Mouse (Mus musculus): ENCODE data around the gene Il1rl1. TPM values are rescaled to one million over a fixed set of nuclear protein-coding genes. Genes with fewer than 3 reads are reported as not detected.

Gene Il1rl1
- total RNA-seq, 1 experiment, result not detected

DNA sequence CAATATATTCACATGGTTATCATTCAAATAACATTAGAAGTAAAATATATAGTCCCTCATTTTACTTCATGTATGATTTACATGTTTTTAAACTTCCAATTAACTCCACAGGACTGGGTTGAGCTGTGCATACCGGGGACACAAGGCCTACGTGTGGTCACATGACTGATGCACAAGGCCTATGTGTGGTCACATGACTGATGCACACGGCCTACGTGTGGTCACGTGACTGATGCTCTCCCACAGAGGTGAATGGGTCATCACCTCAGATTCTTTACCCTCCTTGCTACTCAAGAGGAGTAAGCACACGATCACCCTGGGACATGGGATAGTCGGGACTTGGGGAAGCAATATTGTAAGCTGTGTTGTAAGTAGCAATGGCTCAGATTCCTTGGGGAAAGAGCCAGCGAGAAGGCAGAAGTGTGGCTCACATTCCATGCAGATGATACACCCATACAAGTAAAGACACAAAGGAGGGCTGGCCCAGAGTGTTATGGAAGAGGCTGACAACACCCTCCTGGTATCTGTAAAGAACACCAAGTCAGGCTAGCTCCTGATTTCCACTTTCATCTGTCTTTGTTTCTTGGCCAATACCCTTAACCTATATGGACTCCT, 44.3 kb upstream of the Il1rl1 start:
- Histone ChIP-seq H3K9ac (ENCODE audit: insufficient read depth, low read depth, low read length, poor library complexity, severe bottlenecking) (no peak overlapping the region), H3K27ac (ENCODE audit: insufficient read depth, low read depth, low read length, poor library complexity, severe bottlenecking) (no peak overlapping the region), H3K9me3 (ENCODE audit: control insufficient read depth, insufficient read depth, low read depth, low read length) (no peaks in the 10 kb centered on the region), H3K4me1 (ENCODE audit: control insufficient read depth in 2 of 2, insufficient read depth in 2 of 2, low read length in 2 of 2, poor library complexity in 1 of 2) (no peaks in the 10 kb centered on the region), H3K36me3 (ENCODE audit: control insufficient read depth, insufficient read depth, low read length, poor library complexity, severe bottlenecking) (no peaks in the 10 kb centered on the region), H3K4me3 (ENCODE audit: insufficient read depth in 1 of 2, low read depth in 1 of 2, low read length in 2 of 2, poor library complexity in 1 of 2, severe bottlenecking in 1 of 2) (no peak overlapping the region)
- no peak for DNase-seq (ENCODE audit: low read depth, low spot score)
- in situ Hi-C loops (cut with MboI; ENCODE audit: low sequenced_read_pairs in 2 of 2, unreplicated experiment in 2 of 2), result no loop called here
- TF ChIP-seq MAFK (IDR thresholded peaks at IDR 0.05; ENCODE audit: insufficient read depth, low read depth, low read length) (no peak), ZC3H11A (IDR thresholded peaks at IDR 0.05; ENCODE audit: borderline replicate concordance, low read depth, low read length) (no peak), ZNF384 (IDR thresholded peaks at IDR 0.05; ENCODE audit: low read depth, low read length) (no peak), CHD2 (IDR thresholded peaks at IDR 0.05; ENCODE audit: low read depth, low read length) (no peak), HCFC1 (IDR thresholded peaks at IDR 0.05; ENCODE audit: borderline replicate concordance, insufficient read depth, low read length) (no peak)

DNA sequence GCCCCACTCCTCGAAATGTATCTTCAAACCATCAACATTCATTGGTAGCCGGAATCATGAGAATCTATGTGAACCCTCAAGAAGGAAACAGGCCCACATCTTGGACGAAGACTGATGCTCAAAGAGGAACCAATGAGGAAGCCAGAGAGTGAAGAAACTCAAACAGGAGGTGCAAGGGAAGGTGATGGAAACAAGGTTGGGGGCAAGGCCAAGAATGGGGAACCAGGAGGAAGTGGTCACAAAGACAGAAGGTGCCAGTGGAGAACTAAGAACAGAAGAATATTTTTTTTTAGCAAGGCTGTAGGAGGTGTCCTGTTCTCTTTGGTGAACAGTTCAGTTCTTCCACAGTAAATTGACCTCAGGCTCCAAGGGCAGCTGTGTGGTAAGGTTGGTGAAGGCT, 38.0 kb upstream of the Il1rl1 start:
- H3K4me3 ChIP-seq (ENCODE audit: insufficient read depth in 1 of 2, low read depth in 1 of 2, low read length in 2 of 2, poor library complexity in 1 of 2, severe bottlenecking in 1 of 2), result no peak overlapping the region
- no peak overlapping the region for H3K27ac ChIP-seq (ENCODE audit: insufficient read depth, low read depth, low read length, poor library complexity, severe bottlenecking)
- no peaks in the 10 kb centered on the region for H3K36me3 ChIP-seq (ENCODE audit: control insufficient read depth, insufficient read depth, low read length, poor library complexity, severe bottlenecking)
- no peak for TF ChIP-seq ZC3H11A (IDR thresholded peaks at IDR 0.05; ENCODE audit: borderline replicate concordance, low read depth, low read length)
- no peak for TF ChIP-seq HCFC1 (IDR thresholded peaks at IDR 0.05; ENCODE audit: borderline replicate concordance, insufficient read depth, low read length)
- no peak for TF ChIP-seq MAFK (IDR thresholded peaks at IDR 0.05; ENCODE audit: insufficient read depth, low read depth, low read length)
- no peak for TF ChIP-seq CHD2 (IDR thresholded peaks at IDR 0.05; ENCODE audit: low read depth, low read length)
- TF ChIP-seq ZNF384 (IDR thresholded peaks at IDR 0.05; ENCODE audit: low read depth, low read length), result no peak
- H3K9ac ChIP-seq (ENCODE audit: insufficient read depth, low read depth, low read length, poor library complexity, severe bottlenecking), result no peak overlapping the region
- in situ Hi-C loops (cut with MboI; ENCODE audit: low sequenced_read_pairs in 2 of 2, unreplicated experiment in 2 of 2), result no loop called here
- DNase-seq (ENCODE audit: low read depth, low spot score), result no peak
- H3K4me1 ChIP-seq (ENCODE audit: control insufficient read depth in 2 of 2, insufficient read depth in 2 of 2, low read length in 2 of 2, poor library complexity in 1 of 2), result no peaks in the 10 kb centered on the region
- H3K9me3 ChIP-seq (ENCODE audit: control insufficient read depth, insufficient read depth, low read depth, low read length), result no peaks in the 10 kb centered on the region

DNA sequence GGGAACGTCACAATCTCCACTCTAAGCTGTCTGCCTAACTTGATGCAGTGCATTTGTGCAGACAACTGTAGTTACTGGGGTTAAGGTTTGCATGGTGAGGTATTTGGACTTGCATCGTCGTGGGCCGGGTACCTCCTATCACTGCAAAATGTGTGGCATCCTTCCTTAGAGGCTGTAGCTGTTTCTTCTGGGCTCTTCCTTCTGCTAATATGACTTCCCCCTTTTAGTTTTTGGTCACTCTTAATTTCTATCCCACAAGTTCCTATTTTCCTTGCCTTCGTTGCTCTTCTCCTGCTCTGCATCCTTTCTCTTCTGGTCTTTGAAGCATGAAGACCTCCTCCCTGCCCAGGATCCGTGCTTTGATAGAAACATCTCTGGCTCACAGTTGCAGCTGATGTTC, 36.8 kb upstream of the Il1rl1 start:
- Histone ChIP-seq H3K4me3 (ENCODE audit: insufficient read depth in 1 of 2, low read depth in 1 of 2, low read length in 2 of 2, poor library complexity in 1 of 2, severe bottlenecking in 1 of 2) (no peak overlapping the region), H3K36me3 (ENCODE audit: control insufficient read depth, insufficient read depth, low read length, poor library complexity, severe bottlenecking) (no peaks in the 10 kb centered on the region), H3K9me3 (ENCODE audit: control insufficient read depth, insufficient read depth, low read depth, low read length) (no peaks in the 10 kb centered on the region), H3K27ac (ENCODE audit: insufficient read depth, low read depth, low read length, poor library complexity, severe bottlenecking) (no peak overlapping the region), H3K4me1 (ENCODE audit: control insufficient read depth in 2 of 2, insufficient read depth in 2 of 2, low read length in 2 of 2, poor library complexity in 1 of 2) (no peaks in the 10 kb centered on the region), H3K9ac (ENCODE audit: insufficient read depth, low read depth, low read length, poor library complexity, severe bottlenecking) (no peak overlapping the region)
- TF ChIP-seq HCFC1 (IDR thresholded peaks at IDR 0.05; ENCODE audit: borderline replicate concordance, insufficient read depth, low read length) (no peak), CHD2 (IDR thresholded peaks at IDR 0.05; ENCODE audit: low read depth, low read length) (no peak)
- in situ Hi-C loops (cut with MboI; ENCODE audit: low sequenced_read_pairs in 2 of 2, unreplicated experiment in 2 of 2), result no loop called here
- DNase-seq (ENCODE audit: low read depth, low spot score), result no peak

DNA sequence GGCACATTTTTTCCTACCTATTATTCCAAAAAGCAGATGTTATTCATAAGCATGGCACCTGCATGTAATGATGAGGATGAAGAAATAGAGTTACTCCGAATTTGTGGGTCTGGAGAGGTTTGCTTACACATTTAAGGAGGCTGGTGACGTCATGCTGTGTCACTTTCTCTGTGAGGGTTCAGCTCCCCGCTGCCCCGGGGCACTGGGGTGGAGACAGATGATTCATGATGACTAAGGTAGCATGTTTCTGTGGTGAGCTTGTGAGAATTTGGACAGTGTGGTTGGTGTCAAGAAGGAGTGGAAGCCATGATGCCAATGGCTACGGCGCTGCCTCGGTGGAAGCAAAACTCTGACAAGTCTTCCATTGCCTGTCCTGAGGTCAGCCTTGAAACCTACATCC, 36.2 kb upstream of the Il1rl1 start:
- no peak for DNase-seq (ENCODE audit: low read depth, low spot score)
- Histone ChIP-seq H3K36me3 (ENCODE audit: control insufficient read depth, insufficient read depth, low read length, poor library complexity, severe bottlenecking) (no peaks in the 10 kb centered on the region), H3K4me1 (ENCODE audit: control insufficient read depth in 2 of 2, insufficient read depth in 2 of 2, low read length in 2 of 2, poor library complexity in 1 of 2) (no peaks in the 10 kb centered on the region), H3K9me3 (ENCODE audit: control insufficient read depth, insufficient read depth, low read depth, low read length) (no peaks in the 10 kb centered on the region), H3K9ac (ENCODE audit: insufficient read depth, low read depth, low read length, poor library complexity, severe bottlenecking) (no peak overlapping the region), H3K4me3 (ENCODE audit: insufficient read depth in 1 of 2, low read depth in 1 of 2, low read length in 2 of 2, poor library complexity in 1 of 2, severe bottlenecking in 1 of 2) (no peak overlapping the region), H3K27ac (ENCODE audit: insufficient read depth, low read depth, low read length, poor library complexity, severe bottlenecking) (no peak overlapping the region)
- TF ChIP-seq ZNF384 (IDR thresholded peaks at IDR 0.05; ENCODE audit: low read depth, low read length), result no peak
- TF ChIP-seq MAFK (IDR thresholded peaks at IDR 0.05; ENCODE audit: insufficient read depth, low read depth, low read length), result no peak
- in situ Hi-C loops (cut with MboI; ENCODE audit: low sequenced_read_pairs in 2 of 2, unreplicated experiment in 2 of 2), result no loop called here

DNA sequence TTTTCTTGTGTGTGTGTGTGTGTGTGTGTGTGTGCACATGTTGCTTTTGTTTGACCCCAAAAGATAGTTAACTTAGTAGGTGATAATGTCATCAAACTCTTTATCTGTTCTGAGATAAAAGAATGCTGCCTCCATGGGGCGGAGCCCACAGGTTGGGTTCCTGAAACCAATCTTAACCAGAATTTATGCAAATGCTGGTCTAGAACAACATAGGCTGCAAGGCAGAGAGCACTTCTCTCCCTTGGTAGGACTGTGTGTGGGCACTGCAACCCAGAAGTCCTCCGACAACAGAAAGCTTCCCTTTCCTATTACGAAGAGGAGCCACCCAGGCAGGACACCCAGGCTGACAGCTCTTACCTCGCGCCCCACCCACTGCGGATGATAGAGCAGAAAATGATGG, 29.7 kb upstream of the Il1rl1 start:
- in situ Hi-C loops (cut with MboI; ENCODE audit: low sequenced_read_pairs in 2 of 2, unreplicated experiment in 2 of 2), result no loop called here
- no peak overlapping the region for H3K4me3 ChIP-seq (ENCODE audit: insufficient read depth in 1 of 2, low read depth in 1 of 2, low read length in 2 of 2, poor library complexity in 1 of 2, severe bottlenecking in 1 of 2)
- no peak overlapping the region for H3K27ac ChIP-seq (ENCODE audit: insufficient read depth, low read depth, low read length, poor library complexity, severe bottlenecking)
- H3K36me3 ChIP-seq (ENCODE audit: control insufficient read depth, insufficient read depth, low read length, poor library complexity, severe bottlenecking), result no peaks in the 10 kb centered on the region
- H3K4me1 ChIP-seq (ENCODE audit: control insufficient read depth in 2 of 2, insufficient read depth in 2 of 2, low read length in 2 of 2, poor library complexity in 1 of 2), result no peaks in the 10 kb centered on the region
- DNase-seq (ENCODE audit: low read depth, low spot score), result no peak
- H3K9ac ChIP-seq (ENCODE audit: insufficient read depth, low read depth, low read length, poor library complexity, severe bottlenecking), result no peak overlapping the region
- H3K9me3 ChIP-seq (ENCODE audit: control insufficient read depth, insufficient read depth, low read depth, low read length), result no peaks in the 10 kb centered on the region
- TF ChIP-seq ZC3H11A (IDR thresholded peaks at IDR 0.05; ENCODE audit: borderline replicate concordance, low read depth, low read length) (no peak), CHD2 (IDR thresholded peaks at IDR 0.05; ENCODE audit: low read depth, low read length) (no peak), ZNF384 (IDR thresholded peaks at IDR 0.05; ENCODE audit: low read depth, low read length) (no peak), HCFC1 (IDR thresholded peaks at IDR 0.05; ENCODE audit: borderline replicate concordance, insufficient read depth, low read length) (no peak), MAFK (IDR thresholded peaks at IDR 0.05; ENCODE audit: insufficient read depth, low read depth, low read length) (no peak)
